Mouse (Mus musculus) embryonic facial prominence, embryonic 15.5 days (tissue): Measurements from ENCODE around the gene Klk1b21. TPM values are rescaled to one million over a fixed set of nuclear protein-coding genes. Genes with fewer than 3 reads are reported as not detected.
"Not testable (repeated sequence)": the region's sequence is repeated elsewhere in the genome, so short reads cannot be mapped to it uniquely, and the experiment has no call there.

Experiments used
- ATAC-seq: fragments of 200-750 bp; cut with Nextera tagmentation; 2 replicates; pipeline ENCODE4 v1.8.0; 2017; ENCODE audit warnings: low read depth, moderate TSS enrichment; ENCODE audit not compliant: insufficient number of reproducible peaks, low FRiP score, low TSS enrichment
- H3K27ac ChIP-seq: fragments of 300-500 bp; sonication (generic); replicated peaks from 2 replicates; pipeline ENCODE4 v1.5.1; 2015; ENCODE audit warnings: mild to moderate bottlenecking, inconsistent platforms
- H3K27me3 ChIP-seq: fragments of 300-500 bp; sonication (generic); 2 replicates; pipeline ENCODE4 v1.6.1; 2015; ENCODE audit warnings: inconsistent platforms
- H3K36me3 ChIP-seq: fragments of 300-500 bp; sonication (generic); 2 replicates; pipeline ENCODE4 v1.6.1; 2015; ENCODE audit warnings: mild to moderate bottlenecking, inconsistent platforms
- H3K4me1 ChIP-seq: fragments of 300-500 bp; sonication (generic); 2 replicates; pipeline ENCODE4 v1.6.1; 2015; ENCODE audit warnings: inconsistent platforms
- H3K4me2 ChIP-seq: fragments of 300-500 bp; sonication (generic); replicated peaks from 2 replicates; pipeline ENCODE4 v1.6.1; 2015; ENCODE audit warnings: mild to moderate bottlenecking, inconsistent platforms
- H3K4me3 ChIP-seq: fragments of 300-500 bp; sonication (generic); replicated peaks from 2 replicates; pipeline ENCODE4 v1.5.1; 2015; ENCODE audit warnings: mild to moderate bottlenecking, inconsistent platforms
- H3K9ac ChIP-seq: fragments of 300-500 bp; sonication (generic); 2 replicates; pipeline ENCODE4 v1.6.1; 2015; ENCODE audit warnings: inconsistent platforms
- H3K9me3 ChIP-seq: fragments of 300-500 bp; sonication (generic); replicated peaks from 2 replicates; pipeline ENCODE4 v1.6.1; 2016; ENCODE audit warnings: inconsistent platforms
- WGBS: fragments of 180-500 bp; shearing (Covaris S2); methylation state at CpG from one replicate; pipeline ENCODE4 v1.1.7; 2015; 5-methylcytosine and 5-hydroxymethylcytosine counted together
- polyA plus RNA-seq: library from polyadenylated mRNA; unstranded; fragments of >200 nt; fragmentation: Nextera tagmentation; extraction: Ambion mirVana; gene quantifications from 2 replicates; pipeline ENCODE4 v1.2.1, GENCODE M21; 2015

Gene Klk1b21
- polyA plus RNA-seq = not detected in 2 replicates

DNA sequence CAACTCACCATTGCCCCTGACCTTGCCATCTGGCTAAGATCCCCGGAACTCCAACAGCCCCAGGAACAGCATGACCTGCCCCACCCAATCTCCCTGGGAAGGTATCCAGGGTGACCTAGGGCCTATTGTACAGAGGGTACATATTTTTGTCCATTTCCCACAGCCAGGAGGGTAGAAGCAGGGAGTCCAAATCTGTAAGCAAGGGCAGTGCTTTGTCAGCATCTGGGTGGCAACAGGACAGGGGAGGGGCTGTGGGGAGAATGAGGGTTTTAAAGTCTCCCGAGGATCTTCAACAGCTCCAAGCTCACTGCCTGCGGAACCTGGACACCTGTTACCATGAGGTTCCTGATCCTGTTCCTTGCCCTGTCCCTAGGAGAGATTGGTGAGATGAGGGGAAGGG lies at the start of gene Klk1b21:
TSS of gene Klk1b21 (plus strand) at position 301 of the 400 bp plus-strand sequence.
- not testable (repeated sequence) for H3K4me3 ChIP-seq, H3K36me3 ChIP-seq, H3K4me1 ChIP-seq, H3K4me2 ChIP-seq, H3K9ac ChIP-seq, H3K27ac ChIP-seq, ATAC-seq, H3K27me3 ChIP-seq, H3K9me3 ChIP-seq
- WGBS = 84% methylated on average over 3 of the region's 3 CpGs

DNA sequence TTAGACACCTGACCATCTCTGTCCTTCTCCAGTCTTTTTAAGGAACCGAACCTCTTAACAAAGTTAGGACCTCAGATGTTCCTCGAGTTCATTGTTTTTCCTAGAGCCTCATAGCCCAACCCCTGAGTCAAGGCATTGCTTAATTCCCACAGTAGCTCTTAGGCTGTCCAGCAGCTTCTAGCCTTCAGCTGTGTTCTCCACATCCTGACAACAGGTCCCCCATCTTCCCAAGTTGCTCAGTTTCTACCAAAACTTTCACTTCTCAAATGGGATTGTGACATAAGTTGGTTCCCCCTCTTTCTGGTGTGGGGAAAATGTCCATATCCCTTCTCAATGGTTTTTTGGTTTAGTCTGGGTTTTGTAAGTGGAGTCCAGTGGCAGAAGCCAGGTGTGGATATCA lies 30.0 kb upstream of the Klk1b21 start:
- Histone ChIP-seq H3K27ac (no peak overlapping the region), H3K27me3 (no peaks in the 10 kb centered on the region), H3K4me3 (no peak overlapping the region), H3K36me3 (no peaks in the 10 kb centered on the region), H3K9me3 (no peaks in the 10 kb centered on the region), H3K4me1 (no peaks in the 10 kb centered on the region), H3K4me2 (no peak overlapping the region), H3K9ac (no peak overlapping the region)
- WGBS = 71% methylated on average over 2 of the region's 2 CpGs
- ATAC-seq = no peak

DNA sequence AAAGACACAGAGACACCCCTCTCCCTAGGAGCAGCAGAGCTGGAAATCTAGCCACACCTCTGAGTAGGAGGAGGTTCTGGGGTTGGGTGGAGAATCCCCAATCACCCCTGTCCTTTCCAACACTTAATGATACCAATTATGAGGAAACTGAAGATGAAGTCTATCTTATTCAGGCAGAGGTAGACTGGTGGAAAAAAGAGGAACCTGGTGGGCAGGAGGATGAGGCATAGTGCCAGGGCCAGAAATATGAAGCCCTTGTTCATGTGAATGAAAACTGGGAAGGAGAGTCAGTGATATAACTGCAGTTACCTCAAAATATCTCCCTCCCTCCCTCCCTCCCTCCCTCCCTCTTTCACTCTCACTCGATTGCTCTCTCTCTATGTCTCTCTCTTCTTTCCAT lies 24.4 kb upstream of the Klk1b21 start:
- H3K36me3 ChIP-seq = no peaks in the 10 kb centered on the region
- H3K4me1 ChIP-seq = no peaks in the 10 kb centered on the region
- H3K9ac ChIP-seq = no peak overlapping the region
- H3K27ac ChIP-seq = no peak overlapping the region
- 67% methylated on average over 1 of the region's 1 CpGs for WGBS
- no peak overlapping the region for H3K4me2 ChIP-seq
- no peaks in the 10 kb centered on the region for H3K27me3 ChIP-seq
- ATAC-seq = no peak
- no peak overlapping the region for H3K4me3 ChIP-seq
- H3K9me3 ChIP-seq = no peaks in the 10 kb centered on the region

DNA sequence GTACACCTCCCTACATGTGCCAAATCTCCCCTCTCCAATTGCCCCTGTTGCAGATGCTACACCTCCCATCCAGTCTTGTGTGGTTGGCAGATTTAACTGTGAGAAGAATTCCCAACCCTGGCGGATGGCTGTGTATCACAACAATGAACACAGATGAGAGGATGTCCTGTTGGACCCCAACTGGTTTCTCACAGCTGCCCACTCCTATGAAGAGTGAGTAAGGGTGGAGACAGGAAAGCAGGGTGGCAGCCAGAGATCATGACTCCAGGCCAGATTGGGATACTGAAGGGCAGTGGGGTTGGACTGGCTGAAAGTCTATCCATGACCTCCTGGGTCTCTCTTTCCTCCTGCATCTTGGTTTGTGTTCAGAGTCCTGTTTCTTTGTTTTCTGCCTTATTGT lies 6.0 kb upstream of the Klk1b21 start:
- Histone ChIP-seq H3K4me3 (no peak overlapping the region), H3K36me3 (no peaks in the 10 kb centered on the region), H3K9ac (no peak overlapping the region), H3K4me1 (no peaks in the 10 kb centered on the region), H3K27me3 (no peaks in the 10 kb centered on the region), H3K9me3 (no peaks in the 10 kb centered on the region), H3K27ac (no peak overlapping the region), H3K4me2 (no peak overlapping the region)
- WGBS = 74% methylated on average over 1 of the region's 1 CpGs
- no peak for ATAC-seq

DNA sequence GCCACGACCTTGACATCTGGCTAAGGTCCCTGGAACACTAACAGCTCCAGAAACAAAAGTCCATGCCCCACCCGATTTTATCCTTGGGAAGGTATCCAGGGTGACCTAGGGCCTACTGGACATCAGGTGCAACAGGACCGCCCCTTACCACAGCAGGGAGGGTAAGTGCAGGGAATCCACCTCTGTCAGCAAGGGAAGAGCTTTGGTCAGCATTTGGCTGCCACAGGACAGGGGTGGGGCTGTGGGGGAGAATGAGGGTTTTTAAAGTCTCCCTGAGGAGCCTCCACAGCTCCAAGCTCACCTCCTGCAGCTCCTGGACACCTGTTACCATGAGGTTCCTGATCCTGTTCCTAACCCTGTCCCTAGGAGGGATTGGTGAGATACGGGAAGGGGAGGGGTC lies 10.2 kb downstream of the Klk1b21 start, which contains the start of gene Klk1b22:
TSS of gene Klk1b22 (plus strand) at position 301 of the 400 bp plus-strand sequence.
- no peak within 1 kb of the TSS for H3K9ac ChIP-seq
- H3K4me2 ChIP-seq = no peak within 1 kb of the TSS
- H3K36me3 ChIP-seq = no peaks in the 10 kb centered on the region
- no peaks in the 10 kb centered on the region for H3K4me1 ChIP-seq
- ATAC-seq = no peak
- 63% methylated on average over 4 of the region's 4 CpGs for WGBS
- no peaks in the 10 kb centered on the region for H3K9me3 ChIP-seq
- no peak within 1 kb of the TSS for H3K27ac ChIP-seq
- no peak within 1 kb of the TSS for H3K4me3 ChIP-seq
- no peaks in the 10 kb centered on the region for H3K27me3 ChIP-seq

DNA sequence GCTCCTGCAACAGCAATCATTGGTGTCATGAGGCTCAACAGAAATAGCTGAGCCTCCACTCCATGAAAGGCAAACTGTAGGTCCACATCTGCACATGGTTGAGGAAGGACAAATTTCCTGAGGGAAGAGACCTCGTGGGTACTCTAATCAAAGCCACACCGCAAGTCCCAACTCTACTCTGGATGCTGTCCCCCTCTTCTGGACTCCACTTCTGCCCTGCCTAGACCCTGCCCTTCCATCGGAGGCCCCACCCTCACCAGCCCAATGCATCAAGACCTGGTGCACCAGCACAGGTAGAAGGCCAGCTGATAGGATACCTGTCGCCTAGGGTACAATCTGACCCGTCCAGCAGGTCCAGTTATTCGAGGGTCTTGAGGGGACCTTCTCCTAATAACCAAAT lies 21.3 kb downstream of the Klk1b21 start:
- 76% methylated on average over 6 of the region's 6 CpGs for WGBS
- ATAC-seq = no peak

DNA sequence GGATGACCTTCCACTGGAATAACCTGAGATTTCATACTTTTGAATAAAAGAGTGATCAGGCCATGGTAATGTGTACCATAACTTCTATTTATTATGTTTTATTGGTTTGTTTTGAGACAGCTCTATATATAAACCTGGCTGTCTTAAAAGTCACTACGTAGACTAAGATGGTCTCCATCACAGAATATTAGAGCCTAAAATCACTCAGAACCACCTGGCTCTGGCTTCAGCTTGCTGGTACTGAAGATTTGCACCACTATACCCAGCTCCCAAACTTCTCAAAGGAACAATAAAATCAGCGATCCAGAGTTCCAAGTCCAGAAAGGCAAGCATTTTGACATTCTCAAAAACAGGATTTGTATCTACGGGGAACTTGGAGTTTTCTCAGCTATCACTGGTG lies 34.3 kb downstream of the Klk1b21 start, which contains the start of gene Klk1b16:
TSS of gene Klk1b16 (plus strand) at position 301 of the 400 bp plus-strand sequence.
- no peak within 1 kb of the TSS for H3K27ac ChIP-seq
- ATAC-seq = no peak
- H3K9me3 ChIP-seq = no peaks in the 10 kb centered on the region
- H3K27me3 ChIP-seq = no peaks in the 10 kb centered on the region
- no peak within 1 kb of the TSS for H3K9ac ChIP-seq
- H3K4me3 ChIP-seq = no peak within 1 kb of the TSS
- no peaks in the 10 kb centered on the region for H3K36me3 ChIP-seq
- WGBS = 91% methylated on average over 3 of the region's 3 CpGs
- no peaks in the 10 kb centered on the region for H3K4me1 ChIP-seq
- no peak within 1 kb of the TSS for H3K4me2 ChIP-seq

More for the DNA sequence above, 21.3 kb downstream of the Klk1b21 start:
- no peak overlapping the region for H3K4me3 ChIP-seq
- H3K9ac ChIP-seq = no peak overlapping the region
- no peaks in the 10 kb centered on the region for H3K36me3 ChIP-seq
- no peaks in the 10 kb centered on the region for H3K27me3 ChIP-seq
- no peaks in the 10 kb centered on the region for H3K9me3 ChIP-seq
- no peaks in the 10 kb centered on the region for H3K4me1 ChIP-seq
- no peak overlapping the region for H3K27ac ChIP-seq
- H3K4me2 ChIP-seq = no peak overlapping the region

Other genes starting within 250 kb of the Klk1b21 start
- 0.13 and 0.21 TPM in 2 replicates for gene Klk4, start 221.2 kb upstream of the Klk1b21 start, polyA plus RNA-seq
- 0.20 TPM in 1 of 2 replicates, not detected in the other for gene Klk15, start 168.6 kb upstream of the Klk1b21 start, polyA plus RNA-seq
- not detected in 2 replicates for gene Klk1b8, start 151.7 kb upstream of the Klk1b21 start, polyA plus RNA-seq
- not detected in 2 replicates for gene Klk1b1, start 135.6 kb upstream of the Klk1b21 start, polyA plus RNA-seq
- not detected in 2 replicates for gene Klk1b9, start 126.3 kb upstream of the Klk1b21 start, polyA plus RNA-seq
- not detected in 2 replicates for gene Klk1b11, start 106.5 kb upstream of the Klk1b21 start, polyA plus RNA-seq
- 0.27 and 0.39 TPM in 2 replicates for gene Klk1b26, start 90.2 kb upstream of the Klk1b21 start, polyA plus RNA-seq
- not detected in 2 replicates for gene Klk1b27, start 50.0 kb upstream of the Klk1b21 start, polyA plus RNA-seq
- gene Klk1b22, start 10.3 kb downstream of the Klk1b21 start, polyA plus RNA-seq = not detected in 2 replicates
- gene Klk1b16, start 34.4 kb downstream of the Klk1b21 start, polyA plus RNA-seq = not detected in 2 replicates
- gene Klk1b24, start 85.9 kb downstream of the Klk1b21 start, polyA plus RNA-seq = not detected in 2 replicates
- not detected in 2 replicates for gene Klk1b3, start 95.9 kb downstream of the Klk1b21 start, polyA plus RNA-seq
- not detected in 2 replicates for gene Klk1b4, start 105.1 kb downstream of the Klk1b21 start, polyA plus RNA-seq
- gene Klk1b5, start 113.6 kb downstream of the Klk1b21 start, polyA plus RNA-seq = not detected in 2 replicates
- gene Klk1, start 123.0 kb downstream of the Klk1b21 start, polyA plus RNA-seq = not detected in 2 replicates
- gene Gm36864, start 133.8 kb downstream of the Klk1b21 start, polyA plus RNA-seq = 0.24 TPM in 1 of 2 replicates, not detected in the other
- 1.1 and 1.3 TPM in 2 replicates for gene 1700028J19Rik, start 144.4 kb downstream of the Klk1b21 start, polyA plus RNA-seq
- gene 2410002F23Rik, start 144.4 kb downstream of the Klk1b21 start, polyA plus RNA-seq = 151 and 162 TPM in 2 replicates
- 0.23 and 0.30 TPM in 2 replicates for gene Acp4, start 155.1 kb downstream of the Klk1b21 start, polyA plus RNA-seq
- not detected in 2 replicates for gene Gm15517, start 159.1 kb downstream of the Klk1b21 start, polyA plus RNA-seq
- gene Clec11a, start 204.6 kb downstream of the Klk1b21 start, polyA plus RNA-seq = 26.1 and 28.1 TPM in 2 replicates
- 3.7 and 6.1 TPM in 2 replicates for gene Shank1, start 207.9 kb downstream of the Klk1b21 start, polyA plus RNA-seq